Mouse (Mus musculus): ENCODE results near the gene Cox6b2.

Gene Cox6b2

DNA sequence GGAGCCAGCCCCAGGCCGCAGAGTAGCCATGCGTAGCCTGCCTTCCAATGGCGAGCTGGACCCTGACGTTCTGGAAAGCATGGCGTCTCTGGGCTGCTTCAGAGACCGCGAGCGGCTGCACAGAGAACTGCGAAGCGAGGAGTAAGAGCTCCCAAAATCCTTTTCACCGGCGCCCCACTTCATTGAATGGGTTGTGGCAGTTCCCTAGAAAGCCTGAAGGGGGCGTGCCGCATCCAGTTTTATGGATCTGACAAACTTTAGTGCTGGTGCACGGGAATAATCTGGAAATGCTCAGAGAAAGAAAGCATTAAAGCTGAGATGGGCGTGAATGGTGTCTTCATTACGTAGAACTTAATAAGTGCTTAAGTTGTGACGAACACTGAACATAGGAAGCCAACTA, 47.8 kb downstream of the Cox6b2 start:
- no peak for DNase-seq

DNA sequence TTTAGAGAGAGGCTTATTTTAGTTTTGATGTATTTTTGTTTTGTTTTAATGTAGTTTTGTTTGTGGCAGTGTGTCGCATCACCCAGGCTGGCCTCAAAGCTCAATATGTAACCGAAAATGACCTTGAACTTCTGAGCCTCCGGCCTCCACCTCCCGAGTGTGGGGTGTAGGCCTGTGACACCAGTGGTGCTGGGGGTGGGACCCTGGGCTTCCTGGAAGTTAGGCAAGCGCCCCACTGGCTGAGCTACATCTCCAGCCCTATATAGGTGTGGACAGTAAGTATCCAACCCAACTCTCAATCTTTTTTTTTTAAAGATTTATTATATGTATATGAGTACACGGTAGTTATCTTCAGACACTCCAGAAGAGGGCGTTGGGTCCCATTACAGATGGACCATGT, 49.7 kb downstream of the Cox6b2 start:
- DNase-seq, result no peak

- no peak for DNase-seq
These were observed 50.6 kb downstream of the Cox6b2 start for GRCm38 (mm10) chr7:4702334-4702733.
